Mouse (Mus musculus): ENCODE results near the gene Gm42957. TPM values are rescaled to one million over a fixed set of nuclear protein-coding genes. Genes with fewer than 3 reads are reported as not detected.

The Gm42957 gene
- polyA plus RNA-seq, 1 experiment from 2014 or later = 0.09 TPM

DNA sequence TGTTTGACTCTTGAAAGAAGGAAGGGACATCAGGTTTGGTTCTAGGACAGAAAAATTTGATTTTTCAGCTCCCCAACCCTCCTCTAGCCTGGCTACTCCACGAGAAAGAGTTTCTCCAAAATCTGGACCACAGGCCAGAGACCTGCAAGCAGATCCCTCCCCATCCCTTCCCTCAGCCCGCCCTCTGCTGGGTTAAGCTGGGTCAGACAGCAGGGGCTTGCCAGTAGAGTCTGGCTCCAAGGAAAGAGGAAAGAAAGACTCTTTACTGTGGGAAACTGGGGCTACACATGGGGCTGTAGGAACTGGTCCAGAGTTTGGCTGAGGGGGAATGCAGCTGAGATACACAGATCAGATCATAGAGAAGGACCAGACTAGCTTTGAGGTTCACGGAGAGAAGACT, 57.2 kb downstream of the Gm42957 start:
- H3K4me3 ChIP-seq (replicated peaks; ENCODE audit: low read length) = no peak overlapping the region
- no peaks in the 10 kb centered on the region for H3K9me3 ChIP-seq (replicated peaks; ENCODE audit: control insufficient read depth, low read length)
- H3K9ac ChIP-seq (ENCODE audit: low read length) = no peak overlapping the region; the same call in 1 of the 2 replicates
- H3K36me3 ChIP-seq (ENCODE audit: control insufficient read depth, insufficient read depth, low read length) = no peaks in the 10 kb centered on the region
- H3K4me2 ChIP-seq (ENCODE audit: low read depth, low read length) = 0 out of 2 replicates have a peak overlapping the region, but pooled peaks have one; percentile 12
- peak overlapping the region; percentile 23; the same call in 1 of the 2 replicates for H3K27ac ChIP-seq (ENCODE audit: low read length)
- H3K27me3 ChIP-seq (ENCODE audit: control insufficient read depth, insufficient read depth, low read length) = no peaks in the 10 kb centered on the region
- 12% methylated on average over 3 of the region's 3 CpGs for WGBS
- H3K4me1 ChIP-seq (ENCODE audit: control insufficient read depth, insufficient read depth, low read length) = peaks cover 8% of the 10 kb centered on the region
- ATAC-seq (ENCODE audit: insufficient read depth, low FRiP score) = no peak

DNA sequence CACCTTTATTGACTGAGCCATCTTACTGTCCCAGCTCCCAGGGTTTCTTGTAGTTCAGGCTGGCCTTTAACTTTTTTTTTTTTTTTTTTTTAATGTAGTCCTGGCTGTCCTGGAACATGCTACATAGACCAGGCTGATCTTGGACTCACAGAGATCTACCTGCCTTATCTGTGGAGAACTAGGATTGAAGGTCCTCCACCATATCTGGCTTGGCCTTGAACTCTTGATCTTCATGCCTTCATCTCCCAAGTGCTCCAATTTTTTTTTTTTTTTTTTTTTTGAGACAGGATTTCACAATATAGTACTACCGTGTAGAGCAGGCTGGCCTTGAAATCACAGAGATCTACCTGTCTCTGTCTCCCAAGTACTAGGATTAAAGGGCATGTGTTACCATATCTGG, 58.3 kb downstream of the Gm42957 start:
- H3K9me3 ChIP-seq (replicated peaks; ENCODE audit: control insufficient read depth, low read length) = no peaks in the 10 kb centered on the region
- no peak for ATAC-seq (ENCODE audit: insufficient read depth, low FRiP score)

DNA sequence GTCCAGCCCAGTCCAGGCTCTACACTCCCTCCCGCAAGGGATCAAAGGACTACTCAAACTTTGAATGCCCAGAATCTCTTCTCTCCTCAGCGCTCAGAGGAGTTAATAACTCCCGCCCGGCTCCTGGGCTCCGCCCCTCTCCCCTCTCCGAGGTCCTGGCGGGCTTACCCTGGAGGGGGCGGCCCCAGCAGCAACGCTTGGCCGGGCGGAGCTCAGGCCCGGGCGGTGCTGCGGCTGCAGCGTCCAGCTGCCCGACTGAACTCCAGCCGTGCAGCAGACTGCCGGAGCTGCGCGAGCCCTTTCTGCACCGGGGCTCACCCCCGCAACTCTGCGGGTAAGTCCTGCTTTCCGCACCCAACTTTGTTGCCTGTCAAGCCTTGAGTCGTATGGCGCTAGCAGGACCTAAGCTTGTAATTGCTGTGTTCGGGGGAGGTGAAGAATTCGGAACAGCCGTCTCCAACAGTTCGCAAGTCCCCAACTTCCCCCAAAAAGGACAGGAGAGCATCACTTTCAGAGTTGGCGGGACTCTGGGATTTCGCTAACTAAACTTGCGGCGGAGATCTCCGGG, 61.0 kb downstream of the Gm42957 start, which contains the start of gene Pias3:
Pias3 (plus strand) TSS at position 187 of the 568 bp plus-strand sequence.
- H3K4me3 ChIP-seq (replicated peaks; ENCODE audit: low read length) = peak within 1 kb of the TSS; percentile 83
- H3K27ac ChIP-seq (ENCODE audit: low read length) = peak within 1 kb of the TSS; percentile 85
- peak within 1 kb of the TSS; percentile 96 for H3K9ac ChIP-seq (ENCODE audit: low read length)
- H3K9me3 ChIP-seq (replicated peaks; ENCODE audit: control insufficient read depth, low read length) = no peaks in the 10 kb centered on the region
- peak within 1 kb of the TSS; percentile 84 for H3K4me2 ChIP-seq (ENCODE audit: low read depth, low read length)
- peaks cover 20% of the 10 kb centered on the region for H3K4me1 ChIP-seq (ENCODE audit: control insufficient read depth, insufficient read depth, low read length)
- H3K27me3 ChIP-seq (ENCODE audit: control insufficient read depth, insufficient read depth, low read length) = no peaks in the 10 kb centered on the region
- ATAC-seq (ENCODE audit: insufficient read depth, low FRiP score) = peak; percentile 91
- WGBS = under 1% methylated on average over 35 of the region's 35 CpGs
- peaks cover 12% of the 10 kb centered on the region; the same call in 1 of the 2 replicates for H3K36me3 ChIP-seq (ENCODE audit: control insufficient read depth, insufficient read depth, low read length)

More for the DNA sequence above, 58.3 kb downstream of the Gm42957 start:
- no peaks in the 10 kb centered on the region for H3K36me3 ChIP-seq (ENCODE audit: control insufficient read depth, insufficient read depth, low read length)
- H3K4me2 ChIP-seq (ENCODE audit: low read depth, low read length) = no peak overlapping the region
- no peak overlapping the region for H3K4me3 ChIP-seq (replicated peaks; ENCODE audit: low read length)
- H3K9ac ChIP-seq (ENCODE audit: low read length) = no peak overlapping the region
- H3K27ac ChIP-seq (ENCODE audit: low read length) = no peak overlapping the region
- peaks cover 16% of the 10 kb centered on the region for H3K4me1 ChIP-seq (ENCODE audit: control insufficient read depth, insufficient read depth, low read length)
- H3K27me3 ChIP-seq (ENCODE audit: control insufficient read depth, insufficient read depth, low read length) = no peaks in the 10 kb centered on the region
- 65% methylated on average over 1 of the region's 1 CpGs for WGBS

DNA sequence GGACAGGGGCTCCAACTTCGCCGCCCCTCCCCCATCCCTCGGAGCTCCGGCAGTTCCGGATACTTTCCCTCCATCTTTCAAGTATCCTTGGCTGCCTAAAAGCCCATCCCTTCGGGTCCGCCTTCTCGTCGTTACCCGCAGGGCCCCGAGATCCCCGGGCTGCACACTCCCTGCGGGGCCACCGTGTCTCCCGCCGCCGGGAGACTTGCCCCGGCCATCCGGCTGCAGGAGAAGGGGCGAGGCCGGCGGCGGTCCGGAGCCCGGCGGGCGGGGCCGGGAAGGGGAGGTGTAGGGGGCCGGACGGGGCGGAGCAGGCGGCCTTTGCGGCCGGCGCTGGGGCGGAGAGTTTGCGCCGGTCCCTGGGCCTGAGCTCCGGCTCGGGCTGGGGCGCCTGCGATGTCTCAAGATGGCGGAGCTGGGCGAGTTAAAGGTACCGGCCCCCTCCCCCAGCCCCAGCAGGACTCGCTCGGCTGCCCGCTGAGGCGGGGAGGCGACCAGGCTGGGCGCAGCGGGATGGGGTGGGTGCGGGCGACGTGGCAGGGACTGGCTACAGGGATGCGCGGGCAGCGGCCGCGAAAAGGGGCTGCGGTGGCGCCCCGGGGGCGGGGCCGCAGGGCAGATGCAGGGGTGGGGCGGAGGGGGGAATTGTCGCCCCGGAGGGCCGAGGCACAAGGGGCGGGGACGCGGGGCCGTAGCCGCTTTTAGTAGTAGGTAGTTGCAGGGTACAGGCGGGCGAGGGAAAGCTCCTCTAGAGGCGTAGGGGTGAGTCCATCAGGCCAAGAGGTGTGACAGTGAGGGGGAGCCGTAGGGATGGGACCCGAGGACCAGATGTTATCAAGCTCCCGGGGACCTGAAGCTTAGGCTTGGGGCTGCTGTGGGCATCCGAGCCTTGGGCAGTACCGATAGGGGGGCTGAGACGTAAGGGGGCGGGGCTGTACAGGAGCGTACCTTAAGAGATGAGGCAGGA, 61.8 kb downstream of the Gm42957 start:
- H3K27ac ChIP-seq (ENCODE audit: low read length) = peak overlapping the region; percentile 85
- H3K36me3 ChIP-seq (ENCODE audit: control insufficient read depth, insufficient read depth, low read length) = peaks cover 12% of the 10 kb centered on the region; the same call in 1 of the 2 replicates
- peak overlapping the region; percentile 83 for H3K4me3 ChIP-seq (replicated peaks; ENCODE audit: low read length)
- peak; percentile 93 for ATAC-seq (ENCODE audit: insufficient read depth, low FRiP score)
- under 1% methylated on average over 83 of the region's 85 CpGs for WGBS
- no peaks in the 10 kb centered on the region for H3K9me3 ChIP-seq (replicated peaks; ENCODE audit: control insufficient read depth, low read length)
- no peaks in the 10 kb centered on the region for H3K27me3 ChIP-seq (ENCODE audit: control insufficient read depth, insufficient read depth, low read length)
- H3K9ac ChIP-seq (ENCODE audit: low read length) = peak overlapping the region; percentile 96
- H3K4me2 ChIP-seq (ENCODE audit: low read depth, low read length) = peak overlapping the region; percentile 84
- peaks cover 20% of the 10 kb centered on the region for H3K4me1 ChIP-seq (ENCODE audit: control insufficient read depth, insufficient read depth, low read length)

GRCm38 (mm10) chr3:96698993-96699690, 63.9 kb downstream of the Gm42957 start:
- Histone ChIP-seq H3K4me1 (ENCODE audit: control insufficient read depth, insufficient read depth, low read length) (peaks cover 20% of the 10 kb centered on the region), H3K27me3 (ENCODE audit: control insufficient read depth, insufficient read depth, low read length) (no peaks in the 10 kb centered on the region), H3K36me3 (ENCODE audit: control insufficient read depth, insufficient read depth, low read length) (peaks cover 12% of the 10 kb centered on the region; the same call in 1 of the 2 replicates), H3K9ac (ENCODE audit: low read length) (peak overlapping the region; percentile 23; the same call in 1 of the 2 replicates), H3K9me3 (replicated peaks; ENCODE audit: control insufficient read depth, low read length) (no peaks in the 10 kb centered on the region), H3K4me3 (replicated peaks; ENCODE audit: low read length) (no peak overlapping the region), H3K4me2 (ENCODE audit: low read depth, low read length) (no peak overlapping the region), H3K27ac (ENCODE audit: low read length) (no peak overlapping the region)
- WGBS = 61% methylated on average over 19 of the region's 19 CpGs
- no peak for ATAC-seq (ENCODE audit: insufficient read depth, low FRiP score)

DNA sequence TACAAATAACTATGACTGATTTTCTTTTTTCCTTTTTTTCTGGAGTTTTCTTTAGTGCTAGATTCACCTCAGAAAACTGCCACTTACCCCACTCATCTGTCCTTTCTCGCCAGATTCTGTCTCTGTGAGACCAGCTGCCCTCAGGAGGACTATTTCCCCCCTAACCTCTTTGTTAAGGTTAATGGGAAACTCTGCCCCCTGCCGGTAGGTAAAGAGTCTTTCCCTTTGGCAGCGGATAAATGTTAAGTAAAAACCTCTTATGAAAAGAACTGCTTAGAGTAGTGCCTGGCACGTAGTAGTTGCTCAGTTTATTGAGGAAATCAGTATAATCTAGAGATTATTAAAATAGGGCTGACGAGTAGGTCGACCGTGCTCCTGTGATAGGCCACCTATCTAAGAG, 65.1 kb downstream of the Gm42957 start:
- no peaks in the 10 kb centered on the region for H3K27me3 ChIP-seq (ENCODE audit: control insufficient read depth, insufficient read depth, low read length)
- peaks cover 19% of the 10 kb centered on the region; the same call in 1 of the 2 replicates for H3K36me3 ChIP-seq (ENCODE audit: control insufficient read depth, insufficient read depth, low read length)
- no peak for ATAC-seq (ENCODE audit: insufficient read depth, low FRiP score)
- peaks cover 18% of the 10 kb centered on the region for H3K4me1 ChIP-seq (ENCODE audit: control insufficient read depth, insufficient read depth, low read length)
- no peaks in the 10 kb centered on the region for H3K9me3 ChIP-seq (replicated peaks; ENCODE audit: control insufficient read depth, low read length)
- 62% methylated on average over 7 of the region's 7 CpGs for WGBS
- H3K27ac ChIP-seq (ENCODE audit: low read length) = no peak overlapping the region
- no peak overlapping the region for H3K9ac ChIP-seq (ENCODE audit: low read length)
- H3K4me3 ChIP-seq (replicated peaks; ENCODE audit: low read length) = no peak overlapping the region
- H3K4me2 ChIP-seq (ENCODE audit: low read depth, low read length) = no peak overlapping the region

DNA sequence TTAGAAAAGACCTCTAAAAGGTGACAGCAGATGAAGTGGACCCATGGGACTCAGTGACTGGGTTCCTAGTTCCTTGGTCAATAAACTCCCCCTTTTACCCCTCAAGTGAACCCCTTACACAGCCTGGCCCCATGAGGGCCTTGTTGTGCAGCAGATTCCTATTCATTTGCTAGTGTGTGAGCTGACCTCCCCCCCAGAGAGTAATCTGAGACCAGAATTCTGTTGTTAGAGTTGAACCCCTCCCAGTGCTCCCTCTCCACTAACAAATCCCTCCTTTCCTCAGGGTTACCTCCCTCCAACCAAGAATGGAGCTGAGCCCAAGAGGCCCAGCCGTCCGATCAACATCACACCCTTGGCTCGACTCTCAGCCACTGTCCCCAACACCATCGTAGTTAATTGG, 65.7 kb downstream of the Gm42957 start:
- WGBS = 87% methylated on average over 4 of the region's 4 CpGs
- Histone ChIP-seq H3K4me1 (ENCODE audit: control insufficient read depth, insufficient read depth, low read length) (peaks cover 14% of the 10 kb centered on the region), H3K4me2 (ENCODE audit: low read depth, low read length) (no peak overlapping the region), H3K27ac (ENCODE audit: low read length) (no peak overlapping the region), H3K36me3 (ENCODE audit: control insufficient read depth, insufficient read depth, low read length) (peaks cover 22% of the 10 kb centered on the region; the same call in 1 of the 2 replicates), H3K9ac (ENCODE audit: low read length) (no peak overlapping the region), H3K4me3 (replicated peaks; ENCODE audit: low read length) (no peak overlapping the region), H3K9me3 (replicated peaks; ENCODE audit: control insufficient read depth, low read length) (no peaks in the 10 kb centered on the region), H3K27me3 (ENCODE audit: control insufficient read depth, insufficient read depth, low read length) (no peaks in the 10 kb centered on the region)
- no peak for ATAC-seq (ENCODE audit: insufficient read depth, low FRiP score)
